9 mouse cellular contexts compared by ENCODE assay signal in the genomic region with DNA sequence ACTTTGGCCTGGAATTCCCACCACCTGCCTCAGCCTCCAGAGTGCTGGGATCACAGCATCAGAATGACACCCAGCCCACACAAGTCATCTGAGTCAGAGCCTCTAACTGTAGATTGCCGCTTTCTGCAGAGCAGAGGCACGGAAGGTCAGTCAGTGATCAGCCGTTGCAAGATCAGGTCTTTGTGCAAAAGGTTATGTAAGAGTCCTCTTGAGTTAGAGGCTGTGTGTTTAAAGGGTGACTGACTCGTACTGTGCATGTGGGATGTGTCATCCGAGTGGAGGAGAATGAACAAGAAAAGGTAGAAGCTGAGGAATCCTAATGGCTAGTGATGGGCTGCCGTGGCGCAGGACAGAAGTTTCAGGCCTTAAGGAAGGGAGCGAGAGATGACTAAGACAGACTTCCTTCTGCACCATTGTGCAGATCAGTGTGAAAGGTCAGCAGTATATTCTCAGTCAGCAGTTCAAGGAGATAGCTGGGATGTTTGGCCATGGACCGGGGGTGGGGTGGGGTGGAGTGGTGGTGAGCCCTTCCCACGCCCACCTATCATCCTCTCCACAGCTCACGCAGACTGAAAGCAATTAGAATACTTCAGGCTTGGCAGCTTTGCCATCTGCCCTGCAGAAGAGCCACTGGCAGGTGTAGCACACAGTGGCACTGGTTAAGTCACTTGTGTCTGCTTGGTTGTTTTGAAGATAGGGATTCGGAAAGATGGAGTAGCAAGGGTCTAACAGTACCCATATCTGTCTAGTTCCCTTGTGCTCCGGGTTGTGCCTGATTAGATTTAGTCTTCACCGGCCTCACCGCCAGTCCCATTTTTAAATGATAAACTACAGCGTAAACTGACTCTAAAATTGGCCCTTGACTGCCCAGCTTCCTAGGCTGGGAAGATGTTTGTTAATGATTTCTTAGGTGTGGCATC. TPM values are rescaled to one million over a fixed set of nuclear protein-coding genes. Genes with fewer than 3 reads are reported as not detected.
DNase-seq lines count a peak whose midpoint lies in the region; ATAC-seq and TF ChIP-seq lines count a peak whose summit lies in the region.
"Had no signal": no experiment of that assay in that cellular context is flagged by ENCODE, and none has a peak within 500 bp of the region (broad histone marks: within the 10 kb centered on the region; RNA-seq: fewer than 3 reads in every experiment).

No protein-coding gene starts in this region.

- WGBS in forebrain, embryonic 15.5 days = 81% methylated on average over 16 of the region's 16 CpGs
- 84% methylated on average over 16 of the region's 16 CpGs for WGBS in forebrain, embryonic 10.5 days
- WGBS in hindbrain, postnatal 0 days = 78% methylated on average over 16 of the region's 16 CpGs
- WGBS in liver, embryonic 16.5 days (ENCODE audit: insufficient replicate concordance) = 37% methylated on average over 16 of the region's 16 CpGs

- H3K4me2 ChIP-seq in forebrain, embryonic 15.5 days (replicated peaks) = no peak overlapping the region
- no peak overlapping the region for H3K4me2 ChIP-seq in hindbrain, postnatal 0 days (ENCODE audit: low read depth, low read length)
- peak overlapping the region; percentile 31 for H3K4me2 ChIP-seq in liver, embryonic 16.5 days (ENCODE audit: low read depth, low read length)
- H3K4me2 ChIP-seq: forebrain, embryonic 12.5 days had no signal

- no peaks in the 10 kb centered on the region for H3K27me3 ChIP-seq in forebrain, embryonic 15.5 days
- H3K27me3 ChIP-seq in forebrain, embryonic 10.5 days (ENCODE audit: poor library complexity, severe bottlenecking) = no peaks in the 10 kb centered on the region
- H3K27me3 ChIP-seq in hindbrain, postnatal 0 days (ENCODE audit: insufficient read depth, low read length) = no peaks in the 10 kb centered on the region
- no peaks in the 10 kb centered on the region for H3K27me3 ChIP-seq in liver, embryonic 16.5 days (ENCODE audit: control insufficient read depth, insufficient read depth, low read depth, low read length)
- H3K27me3 ChIP-seq: forebrain, embryonic 12.5 days had no signal

- no peak overlapping the region for H3K9ac ChIP-seq in forebrain, embryonic 15.5 days (replicated peaks)
- no peak overlapping the region for H3K9ac ChIP-seq in hindbrain, postnatal 0 days (replicated peaks; ENCODE audit: low read length)
- H3K9ac ChIP-seq in liver, embryonic 16.5 days (ENCODE audit: low read depth, low read length) = no peak overlapping the region
- H3K9ac ChIP-seq: forebrain, embryonic 12.5 days had no signal

- peaks cover 11% of the 10 kb centered on the region for H3K4me1 ChIP-seq in forebrain, embryonic 15.5 days
- no peaks in the 10 kb centered on the region for H3K4me1 ChIP-seq in forebrain, embryonic 10.5 days
- H3K4me1 ChIP-seq in hindbrain, postnatal 0 days (ENCODE audit: insufficient read depth, low read length) = no peaks in the 10 kb centered on the region
- H3K4me1 ChIP-seq in liver, embryonic 16.5 days (ENCODE audit: control insufficient read depth, low read depth, low read length) = peaks cover 18% of the 10 kb centered on the region
- H3K4me1 ChIP-seq: forebrain, embryonic 12.5 days had no signal

- H3K27ac ChIP-seq in forebrain, embryonic 15.5 days (replicated peaks) = peak overlapping the region; percentile 27; the same call in 1 of the 2 replicates
- no peak overlapping the region for H3K27ac ChIP-seq in forebrain, embryonic 10.5 days
- no peak overlapping the region for H3K27ac ChIP-seq in hindbrain, postnatal 0 days
- H3K27ac ChIP-seq in liver, embryonic 16.5 days (ENCODE audit: low read length) = no peak overlapping the region; the same call in 1 of the 2 replicates
- H3K27ac ChIP-seq: forebrain, embryonic 12.5 days had no signal

- ATAC-seq in forebrain, embryonic 15.5 days (replicated peaks) = no peak
- 0 out of 2 replicates have a peak, but pooled peaks have one; percentile 40 for ATAC-seq in hindbrain, postnatal 0 days
- peak; percentile 77 for ATAC-seq in liver, embryonic 16.5 days (ENCODE audit: low read depth)

- peaks cover 7% of the 10 kb centered on the region for H3K36me3 ChIP-seq in forebrain, embryonic 15.5 days
- peaks cover 26% of the 10 kb centered on the region for H3K36me3 ChIP-seq in forebrain, embryonic 10.5 days (replicated peaks)
- peaks cover 9% of the 10 kb centered on the region; the same call in 1 of the 2 replicates for H3K36me3 ChIP-seq in hindbrain, postnatal 0 days (ENCODE audit: insufficient read depth, low read length)
- H3K36me3 ChIP-seq in liver, embryonic 16.5 days (ENCODE audit: control insufficient read depth, insufficient read depth) = no peaks in the 10 kb centered on the region; the same call in 1 of the 2 replicates

- H3K9me3 ChIP-seq in forebrain, embryonic 15.5 days = no peaks in the 10 kb centered on the region
- no peaks in the 10 kb centered on the region for H3K9me3 ChIP-seq in forebrain, embryonic 10.5 days
- no peaks in the 10 kb centered on the region for H3K9me3 ChIP-seq in hindbrain, postnatal 0 days (ENCODE audit: low read length)
- no peaks in the 10 kb centered on the region for H3K9me3 ChIP-seq in liver, embryonic 16.5 days (replicated peaks; ENCODE audit: control insufficient read depth, low read length)
- H3K9me3 ChIP-seq: forebrain, embryonic 12.5 days had no signal

- no peak for DNase-seq in forebrain, embryonic 10.5 days (ENCODE audit: extremely low spot score, low spot score)
- peak; percentile 66 for DNase-seq in 416B (ENCODE audit: low read depth)
- DNase-seq in hindbrain, postnatal 0 days (ENCODE audit: low spot score) = no peak
- DNase-seq in frontal cortex, postnatal 25 days (ENCODE audit: low spot score in 2 of 2) = no peak
- DNase-seq in gastrocnemius, adult 8-10 months (ENCODE audit: low spot score in 2 of 2) = no peak
- no peak for DNase-seq in thymus, postnatal 0 days (ENCODE audit: low spot score)

- no peak overlapping the region for H3K4me3 ChIP-seq in forebrain, embryonic 15.5 days
- H3K4me3 ChIP-seq in forebrain, embryonic 10.5 days = no peak overlapping the region
- H3K4me3 ChIP-seq in hindbrain, postnatal 0 days (ENCODE audit: low read length) = no peak overlapping the region
- no peak overlapping the region for H3K4me3 ChIP-seq in liver, embryonic 16.5 days (ENCODE audit: low read depth, low read length)
- H3K4me3 ChIP-seq: forebrain, embryonic 12.5 days had no signal

- no peak for TF ChIP-seq CTCF in hindbrain, postnatal 0 days (IDR thresholded peaks at IDR 0.05; ENCODE audit: low read depth)

RNA-seq across cellular contexts. Expression of a gene that starts 44.3 kb away (rescaled TPM):
- polyA plus RNA-seq in forebrain, embryonic 15.5 days (2015; fragmentation: Nextera tagmentation; extraction: Ambion mirVana) = 315 and 320 TPM in 2 replicates
- 317 and 328 TPM in 2 replicates for polyA plus RNA-seq in forebrain, embryonic 10.5 days (2016; fragmentation: Nextera tagmentation; extraction: Ambion mirVana)
- total RNA-seq in hindbrain, postnatal 0 days (2014; rRNA removed) = 83.5 and 91.7 TPM in 2 replicates
- polyA plus RNA-seq in hindbrain, postnatal 0 days (2015; fragmentation: Nextera tagmentation; extraction: Ambion mirVana) = 243 and 254 TPM in 2 replicates
- 143 and 159 TPM in 2 replicates for polyA plus RNA-seq in liver, embryonic 16.5 days (2015; fragmentation: Nextera tagmentation; extraction: Ambion mirVana)
- total RNA-seq in gastrocnemius, adult 8-10 months (2022) = 100 to 1,000 TPM; 663 to 813 (median 803) TPM
- 526 and 559 TPM in 2 replicates for polyA plus RNA-seq in thymus, postnatal 0 days (2015; fragmentation: Nextera tagmentation; extraction: Ambion mirVana)
